Mouse (Mus musculus): ENCODE data around the gene Rnf24. TPM values are rescaled to one million over a fixed set of nuclear protein-coding genes. Genes with fewer than 3 reads are reported as not detected.
"Not testable (repeated sequence)": the region's sequence is repeated elsewhere in the genome, so short reads cannot be mapped to it uniquely, and the experiment has no call there.

Rnf24 gene
- total RNA-seq, 4 experiments from 2014 or later: 26.5 to 30.2 (median 28.2) TPM

DNA sequence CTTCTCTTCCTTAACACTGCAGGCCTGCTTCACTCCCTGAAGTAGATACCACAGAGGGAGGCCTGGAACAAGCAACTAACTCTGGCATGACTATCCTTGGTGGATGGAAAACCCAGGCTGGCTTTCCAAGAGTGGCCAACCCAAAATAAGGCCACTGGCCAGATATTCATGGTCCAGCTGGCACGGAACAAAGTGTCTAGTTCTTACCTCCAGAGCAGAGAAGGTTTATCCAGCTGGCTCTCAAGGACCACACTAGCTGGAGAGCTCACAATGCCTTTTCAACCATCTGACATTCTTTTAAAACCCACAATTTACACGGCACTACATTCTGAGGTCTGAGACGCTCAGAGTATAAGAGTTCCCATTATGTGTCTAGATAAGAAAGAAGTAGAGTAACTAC lies 8.2 kb downstream of the Rnf24 start:
- DNase-seq (ENCODE audit: low spot score in 2 of 2): peak; percentile 47 to 48

DNA sequence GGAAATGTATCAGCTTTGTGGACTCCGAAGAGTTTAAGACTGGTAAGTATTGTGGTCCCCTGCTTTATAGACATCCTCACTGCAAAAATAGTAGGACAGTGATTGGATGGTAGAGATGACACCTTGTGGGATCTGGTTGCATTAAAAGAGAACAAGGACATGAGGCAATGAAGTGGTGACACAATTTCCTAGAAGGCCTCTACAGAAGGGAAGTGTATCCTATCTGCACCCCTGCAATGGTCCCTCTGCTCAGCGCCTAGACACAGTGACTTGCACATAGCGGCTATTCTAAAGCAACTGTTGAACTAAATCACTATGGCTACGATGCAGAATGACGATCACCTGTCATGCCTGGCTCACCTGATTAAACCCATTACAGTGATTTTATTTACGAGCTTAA lies 15.1 kb downstream of the Rnf24 start:
- no peak for DNase-seq (ENCODE audit: low spot score in 2 of 2)

DNA sequence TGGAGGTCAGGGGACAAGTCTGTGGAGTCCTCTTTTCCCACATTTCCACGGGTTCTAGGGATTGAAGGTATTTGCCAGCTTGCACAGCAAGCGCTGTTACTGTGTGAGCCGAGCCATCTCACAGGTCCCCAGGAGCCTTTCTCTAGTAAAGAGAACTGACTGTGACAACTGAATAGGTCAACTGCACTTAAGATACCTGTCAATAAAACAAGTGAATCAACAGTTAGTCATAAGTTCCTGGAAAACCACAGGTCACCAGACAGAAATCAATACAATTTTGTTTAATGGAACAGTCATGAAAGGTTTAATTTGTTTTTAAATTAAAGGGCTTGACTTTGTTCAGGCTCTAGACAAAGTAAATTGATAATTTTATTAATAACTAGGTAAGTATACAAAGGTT lies 22.1 kb downstream of the Rnf24 start:
- no peak for DNase-seq (ENCODE audit: low spot score in 2 of 2)

DNA sequence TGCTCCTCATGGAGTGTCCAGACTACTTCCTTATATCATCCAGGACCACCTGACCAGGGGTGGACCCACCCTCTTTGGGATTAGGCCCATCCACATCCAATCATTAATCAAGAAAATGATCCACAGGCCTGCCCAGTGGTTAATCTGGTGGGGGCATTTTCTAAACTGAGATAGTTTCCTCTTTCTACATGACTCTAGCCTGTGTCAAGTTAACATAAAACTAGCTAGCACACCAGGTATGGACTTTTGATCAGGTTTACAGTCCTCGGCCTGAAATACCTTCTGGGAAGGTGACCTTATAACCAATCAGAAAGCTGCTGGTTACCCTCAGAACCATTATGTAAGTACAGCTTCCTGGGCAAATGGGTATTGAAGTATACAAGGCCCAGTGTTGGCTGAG lies 23.7 kb downstream of the Rnf24 start:
- no peak for DNase-seq (ENCODE audit: low spot score in 2 of 2)

DNA sequence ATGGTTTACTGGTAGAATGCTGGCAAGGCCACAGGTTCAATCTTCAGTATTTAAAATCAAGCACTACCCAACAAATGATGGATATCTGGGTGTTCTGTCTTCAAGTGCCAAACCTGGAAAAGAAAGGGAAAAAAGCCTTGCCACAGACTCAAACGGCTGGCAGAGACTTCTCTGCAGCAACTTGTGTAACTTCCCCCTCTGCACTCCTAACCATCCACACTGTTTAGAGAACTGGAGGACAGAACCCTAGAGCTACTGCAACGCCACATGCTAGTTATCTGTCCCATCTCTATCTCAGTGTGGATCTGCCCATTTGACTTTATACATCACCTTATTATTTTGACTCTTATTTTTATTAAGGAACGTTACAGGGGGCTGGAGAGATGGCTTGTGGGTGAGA lies 26.6 kb downstream of the Rnf24 start:
- no peak for DNase-seq (ENCODE audit: low spot score in 2 of 2)

DNA sequence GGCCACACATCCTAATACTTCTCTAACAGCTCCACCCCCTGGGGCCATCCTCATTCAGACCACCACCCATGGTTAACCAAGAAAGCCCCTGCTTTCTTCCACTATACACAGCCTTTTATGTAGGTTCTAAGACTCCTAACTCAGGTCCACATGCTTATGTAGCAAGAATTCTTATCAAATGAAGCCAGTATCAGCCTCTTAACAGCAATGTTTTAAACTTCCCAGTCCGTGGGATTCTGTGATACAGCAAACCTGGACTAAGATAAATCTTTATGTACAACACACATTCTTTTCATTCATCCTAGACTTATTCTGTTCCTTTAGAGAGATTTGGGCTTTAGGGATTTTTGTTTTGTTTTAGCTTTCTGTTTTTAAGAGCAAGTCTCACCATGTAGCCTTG lies 29.0 kb downstream of the Rnf24 start:
- DNase-seq (ENCODE audit: low spot score in 2 of 2): no peak

DNA sequence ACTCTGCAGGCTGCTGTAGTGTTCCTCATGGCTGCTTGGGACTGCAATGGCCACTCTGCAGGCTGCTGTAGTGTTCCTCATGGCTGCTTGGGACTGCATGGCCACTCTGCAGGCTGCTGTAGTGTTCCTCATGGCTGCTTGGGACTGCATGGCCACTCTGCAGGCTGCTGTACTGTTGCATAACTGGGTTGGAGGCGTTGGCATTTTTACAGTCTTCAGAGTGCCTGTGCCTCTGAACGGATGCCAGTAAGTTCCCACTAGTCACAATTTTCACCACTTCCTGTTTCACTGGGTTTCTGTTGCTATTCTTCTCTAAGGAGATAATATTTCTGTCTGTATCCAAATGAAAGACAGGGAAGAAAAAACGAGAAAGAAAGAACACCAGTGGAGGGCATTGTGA lies 31.5 kb downstream of the Rnf24 start:
- peak in 1 of 2 experiments; percentile 50 for DNase-seq (ENCODE audit: low spot score in 2 of 2)

DNA sequence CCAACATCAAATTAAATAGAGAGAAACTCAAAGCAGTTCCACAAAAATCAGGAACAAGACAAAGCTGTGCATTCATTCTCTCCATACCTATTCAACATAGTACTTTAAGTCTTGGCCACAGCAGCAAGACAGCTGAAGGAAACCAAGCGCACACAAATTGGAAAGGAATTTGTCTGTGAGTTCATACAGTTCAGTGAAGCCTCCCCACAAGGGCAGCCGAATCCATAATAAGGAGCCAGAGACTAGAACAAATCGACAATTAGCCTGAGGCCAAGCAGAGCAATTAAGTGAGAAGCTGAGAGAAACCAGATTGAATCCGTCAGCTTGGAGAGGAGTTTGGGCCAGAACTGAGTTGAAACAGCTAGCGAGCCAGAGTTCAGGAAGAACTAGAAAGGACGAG lies 33.3 kb downstream of the Rnf24 start:
- no peak for DNase-seq (ENCODE audit: low spot score in 2 of 2)

DNA sequence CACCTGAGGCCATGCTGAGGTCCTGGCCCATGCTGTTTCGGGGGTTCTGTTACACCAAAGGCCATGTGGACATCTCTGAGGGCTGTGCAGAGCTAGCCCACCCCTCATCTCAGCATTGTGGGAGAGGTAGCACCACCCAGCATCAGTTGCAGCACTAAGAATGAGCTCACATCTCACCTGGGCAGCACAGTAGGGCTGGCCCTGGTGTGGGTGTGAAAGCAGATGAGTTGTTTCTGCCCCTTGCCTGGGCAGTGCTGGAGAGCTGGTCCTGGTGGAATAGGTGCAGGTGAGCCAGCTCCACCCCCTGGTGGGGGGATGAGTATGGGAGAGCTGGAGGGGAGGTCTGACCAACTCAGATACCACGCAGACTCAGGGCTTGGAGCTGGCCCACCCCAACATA lies 36.5 kb downstream of the Rnf24 start:
- DNase-seq (ENCODE audit: low spot score in 2 of 2): no peak

DNA sequence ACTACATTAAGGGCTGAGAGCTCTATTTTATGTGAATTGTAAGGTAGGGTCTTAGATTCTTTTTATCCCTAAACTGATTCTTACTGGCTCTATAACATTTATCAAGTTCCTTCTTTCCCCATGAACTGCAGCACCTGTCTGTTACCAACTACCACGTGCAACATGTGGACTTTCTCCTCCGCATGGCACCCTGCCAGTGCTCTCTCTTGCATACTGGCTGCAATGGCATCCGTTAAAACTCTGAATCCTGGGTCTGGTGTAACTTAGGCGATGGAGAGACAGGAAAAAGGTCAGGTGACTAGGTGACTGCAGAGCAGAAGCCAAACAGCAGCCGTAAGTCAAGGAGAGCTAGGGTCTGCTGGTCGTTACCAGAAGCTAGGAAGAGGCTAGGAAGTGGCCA lies 43.4 kb downstream of the Rnf24 start:
- DNase-seq (ENCODE audit: low spot score in 2 of 2): no peak

DNA sequence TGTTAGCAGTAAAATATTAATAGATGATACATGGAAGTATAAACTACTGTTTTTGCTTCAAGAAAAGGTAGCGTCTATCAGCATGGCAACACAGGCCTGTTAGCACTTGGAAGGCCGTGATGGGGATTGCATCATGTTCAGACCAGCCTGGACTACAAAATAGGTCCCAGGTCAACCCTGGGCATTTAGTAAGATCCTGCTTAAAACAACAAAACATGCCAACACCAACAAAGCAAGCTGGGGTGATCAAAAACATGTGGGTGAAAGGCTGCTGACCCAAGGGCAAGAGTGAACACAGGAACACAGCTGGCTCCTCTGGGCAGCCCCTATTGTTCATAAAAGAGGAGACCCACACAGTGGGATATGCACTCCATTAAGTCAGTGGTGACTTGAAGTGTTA lies 44.9 kb downstream of the Rnf24 start:
- DNase-seq (ENCODE audit: low spot score in 2 of 2): no peak

DNA sequence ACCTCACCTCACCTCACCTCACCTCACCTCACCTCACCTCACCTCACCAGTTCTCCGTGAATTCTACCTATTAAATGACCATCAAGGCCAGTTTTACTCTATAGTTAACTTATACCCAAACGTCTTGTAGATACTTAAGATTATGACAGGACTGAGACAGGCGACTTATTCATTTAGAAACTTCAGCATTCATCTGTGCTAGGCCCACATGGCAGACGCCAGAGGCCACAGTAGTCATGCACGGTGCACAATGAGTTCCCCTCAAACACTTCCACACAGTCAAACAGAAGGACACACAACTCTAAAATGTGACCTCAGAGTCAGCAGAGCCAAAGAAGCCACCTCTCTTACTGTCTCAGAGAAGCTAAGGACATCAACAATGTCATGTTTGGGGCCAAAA lies 45.3 kb downstream of the Rnf24 start:
- no peak for DNase-seq (ENCODE audit: low spot score in 2 of 2)

DNA sequence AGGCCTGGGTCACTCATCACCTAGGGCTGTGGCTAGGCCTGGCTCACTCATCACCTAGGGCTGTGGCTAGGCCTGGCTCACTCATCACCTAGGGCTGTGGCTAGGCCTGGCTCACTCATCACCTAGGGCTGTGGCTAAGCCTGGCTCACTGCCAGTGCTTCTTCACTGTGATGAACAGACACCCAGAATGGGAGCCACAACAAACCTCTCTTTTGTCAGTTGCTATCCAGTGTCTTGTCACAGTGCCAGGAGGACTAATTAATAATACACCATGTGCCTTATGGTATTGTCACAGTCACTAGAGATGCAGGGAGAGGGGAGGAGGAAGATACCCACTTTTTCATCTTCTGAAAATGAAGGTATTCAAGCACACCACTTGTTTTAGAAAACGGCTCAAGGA lies 47.5 kb downstream of the Rnf24 start:
- DNase-seq (ENCODE audit: low spot score in 2 of 2): peak in 1 of 2 experiments; percentile 38

DNA sequence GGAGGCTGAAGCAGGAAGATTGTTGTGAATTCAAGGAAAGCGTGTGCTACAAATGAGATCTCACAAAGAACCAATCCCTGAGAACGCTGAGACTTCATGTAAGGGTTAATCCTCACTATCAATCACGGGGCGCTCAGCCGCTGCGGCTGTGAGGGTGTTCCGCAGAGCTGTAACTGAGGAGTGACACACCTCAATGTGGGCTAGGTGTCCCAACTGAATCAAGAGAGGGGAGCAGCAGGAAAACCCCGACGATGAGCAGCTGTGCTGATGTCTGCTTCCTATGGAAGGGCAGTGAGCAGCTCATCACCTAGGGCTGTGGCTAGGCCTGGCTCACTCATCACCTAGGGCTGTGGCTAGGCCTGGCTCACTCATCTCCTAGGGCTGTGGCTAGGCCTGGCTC lies 48.2 kb downstream of the Rnf24 start:
- no peak for DNase-seq (ENCODE audit: low spot score in 2 of 2)

DNA sequence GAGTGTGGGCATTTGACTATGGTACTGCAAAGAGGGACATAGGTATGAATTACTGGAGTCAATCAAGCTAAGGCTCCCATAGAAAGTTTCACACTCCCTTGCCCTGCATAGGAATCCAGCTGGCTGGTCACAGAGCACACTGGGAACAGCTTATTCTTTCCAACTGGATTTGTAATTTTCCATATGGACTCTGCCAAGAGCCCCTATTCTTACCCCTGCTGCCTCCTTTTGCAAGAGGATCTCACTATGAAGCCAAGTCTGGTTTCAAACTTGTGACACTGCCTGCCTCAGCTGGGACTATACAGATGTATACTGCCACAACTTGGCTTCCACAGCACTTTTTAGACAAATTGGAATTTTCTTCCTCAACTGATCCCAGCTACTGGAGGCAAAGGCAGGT lies 51.1 kb downstream of the Rnf24 start:
- no peak for DNase-seq (ENCODE audit: low spot score in 2 of 2)

DNA sequence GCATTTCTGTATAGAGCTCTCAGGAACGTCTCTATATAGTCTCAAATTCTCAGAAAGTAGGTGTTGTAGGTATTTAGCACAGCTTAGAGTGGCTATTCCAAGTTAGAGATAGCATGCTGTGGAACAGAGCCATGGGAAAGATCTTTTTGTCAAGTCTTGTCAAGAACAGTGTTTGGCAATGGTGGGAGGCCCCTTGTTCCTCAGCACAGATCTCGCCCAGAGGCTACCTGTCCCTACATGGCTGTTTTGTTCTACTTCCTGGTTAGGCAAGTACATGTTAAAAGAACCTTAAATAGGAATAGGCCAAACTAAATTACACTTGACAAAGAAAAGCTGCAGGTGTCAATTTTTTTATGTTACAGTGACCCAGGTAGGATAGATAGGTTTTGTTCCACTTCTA lies 52.2 kb downstream of the Rnf24 start:
- DNase-seq (ENCODE audit: low spot score in 2 of 2): no peak

DNA sequence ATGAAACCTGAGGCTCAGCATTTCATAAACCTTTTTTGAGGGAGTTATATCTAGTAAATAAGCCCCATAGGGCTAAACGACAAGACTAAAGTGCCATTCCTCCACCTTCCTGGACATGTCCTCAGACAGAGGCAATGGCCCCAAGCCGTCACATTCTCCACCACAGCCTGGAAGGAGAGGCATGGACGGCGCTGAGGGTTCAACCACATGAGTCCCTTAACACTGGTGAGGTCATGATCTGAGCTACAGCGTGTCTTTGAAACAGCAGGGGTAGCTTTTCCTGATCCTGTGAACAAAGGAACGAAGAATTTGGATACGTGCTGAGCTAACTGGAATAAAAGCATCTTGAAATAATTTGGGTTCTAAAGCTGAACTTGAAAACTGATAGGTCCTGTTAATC lies 54.0 kb downstream of the Rnf24 start:
- not testable (repeated sequence) for DNase-seq (ENCODE audit: low spot score in 2 of 2)

DNA sequence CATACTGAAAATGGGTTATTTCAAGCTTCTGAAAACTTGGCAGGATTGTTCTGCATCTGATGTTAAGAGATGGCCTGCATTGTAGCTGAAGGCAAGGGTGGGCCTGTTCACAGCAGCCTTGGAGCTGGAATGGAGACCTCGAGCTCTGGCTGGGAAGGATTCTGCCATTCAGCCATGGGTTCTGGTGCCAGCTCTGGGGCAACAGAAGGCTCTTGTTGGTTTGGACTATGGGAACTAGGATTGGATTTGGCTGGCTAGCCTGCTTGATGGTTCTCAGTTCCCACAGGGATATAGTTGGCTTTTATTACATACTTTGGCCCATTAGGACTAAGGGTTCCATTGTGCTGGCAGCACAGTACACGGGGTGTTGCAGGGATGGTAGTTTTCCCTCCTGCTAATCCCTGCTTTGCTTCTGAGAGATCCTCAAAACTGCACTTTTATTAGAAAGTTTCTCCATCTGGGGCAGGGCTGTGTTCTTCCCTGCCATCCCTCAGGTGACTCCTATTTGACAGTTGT lies 55.9 kb downstream of the Rnf24 start:
- peak; percentile 36 to 42 for DNase-seq (ENCODE audit: low spot score in 2 of 2)

DNA sequence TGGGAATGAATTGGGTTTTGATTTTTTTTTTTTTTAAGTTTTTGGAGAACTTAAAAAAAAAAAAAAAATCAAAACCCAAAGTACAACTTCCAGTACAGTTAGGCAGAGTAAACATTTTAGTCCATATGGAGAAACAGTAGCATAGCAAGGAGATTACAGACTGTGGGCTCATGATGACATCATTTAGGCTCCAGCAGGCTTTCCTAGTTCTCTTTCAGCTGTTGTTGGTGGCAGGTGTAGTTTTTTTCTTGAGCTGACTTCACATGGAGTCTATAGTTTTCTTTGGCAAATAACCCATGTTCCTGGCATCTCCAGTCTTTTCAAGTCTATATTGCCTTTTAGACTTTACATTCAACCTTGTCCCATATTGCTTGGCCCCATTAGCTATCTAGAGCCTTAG lies 62.0 kb downstream of the Rnf24 start:
- no peak for DNase-seq (ENCODE audit: low spot score in 2 of 2)

DNA sequence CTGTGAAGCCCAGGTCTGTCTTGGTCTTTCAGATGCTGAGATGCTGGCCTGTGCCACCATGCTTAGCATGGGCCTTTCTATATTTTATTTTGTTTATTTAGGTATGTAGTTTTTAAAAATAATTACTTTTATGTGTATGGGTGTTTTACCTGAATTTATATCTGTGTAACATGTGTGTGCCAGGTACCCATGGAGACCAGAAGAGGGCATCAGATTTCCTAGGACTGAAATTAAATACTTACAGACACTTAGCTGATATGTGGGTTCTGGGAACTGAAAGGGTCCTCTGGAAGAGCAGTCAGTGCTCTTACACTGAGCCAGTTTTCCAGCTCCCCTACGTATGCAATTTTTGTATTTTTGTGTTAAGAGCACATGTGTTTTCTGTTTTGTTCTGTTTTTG lies 66.4 kb downstream of the Rnf24 start:
- no peak for DNase-seq (ENCODE audit: low spot score in 2 of 2)

DNA sequence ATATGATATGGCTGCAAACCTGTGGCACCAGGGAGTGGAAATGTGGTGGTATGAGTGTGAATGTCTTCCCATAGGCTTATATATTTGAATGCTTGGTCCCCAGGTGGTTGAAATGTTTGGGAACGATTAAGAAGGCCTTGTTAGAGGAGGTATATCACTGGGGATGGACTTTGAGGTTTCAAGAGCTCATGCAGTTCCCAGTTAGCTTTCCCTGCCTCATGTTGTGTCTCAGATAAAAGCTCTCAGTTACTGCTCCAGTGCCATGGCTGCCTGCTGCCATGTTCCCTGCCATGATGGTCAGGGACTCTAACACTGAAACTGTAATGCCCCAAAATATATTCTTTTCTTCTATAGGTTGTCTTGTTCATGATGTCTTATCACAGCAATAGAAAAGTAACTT lies 71.1 kb downstream of the Rnf24 start:
- no peak for DNase-seq (ENCODE audit: low spot score in 2 of 2)

DNA sequence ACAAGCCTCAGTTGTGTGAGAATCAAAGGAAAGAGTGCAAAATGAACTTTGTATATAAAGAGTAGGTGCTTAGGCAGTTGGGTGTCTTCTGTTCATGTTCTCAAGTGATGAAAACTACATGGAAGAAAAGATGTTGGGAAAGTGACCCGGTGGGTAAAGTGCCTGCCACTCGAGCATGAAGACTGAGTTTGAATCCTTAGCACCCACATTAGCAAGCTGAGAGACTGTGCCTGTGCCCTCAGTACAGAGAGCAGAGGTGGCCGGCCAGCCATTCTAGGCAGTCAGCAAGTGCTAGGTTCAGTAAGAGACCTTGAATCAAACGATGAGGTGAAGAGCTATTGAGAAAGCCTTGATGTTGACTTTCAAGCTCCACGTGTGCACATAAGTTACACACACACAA lies 76.0 kb downstream of the Rnf24 start:
- no peak for DNase-seq (ENCODE audit: low spot score in 2 of 2)

DNA sequence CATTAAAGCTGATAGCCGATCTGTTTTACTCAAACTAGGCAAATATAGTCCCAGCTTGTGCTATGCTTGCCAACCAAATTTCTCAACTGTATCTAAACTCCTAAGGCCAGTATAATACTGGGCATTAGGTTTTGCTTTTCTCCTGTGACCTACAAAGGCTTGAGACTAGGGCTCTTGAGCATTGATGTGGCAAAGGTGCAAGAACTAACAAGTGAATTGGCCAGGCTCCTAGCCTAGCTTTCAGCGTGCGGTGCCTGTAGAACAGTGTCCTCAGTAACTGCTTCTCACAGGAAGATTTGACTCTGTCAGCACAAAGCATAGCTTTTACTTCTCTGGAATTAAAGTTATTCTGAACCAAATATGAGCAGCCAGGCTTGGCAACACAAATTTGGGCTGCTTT lies 77.2 kb downstream of the Rnf24 start:
- DNase-seq (ENCODE audit: low spot score in 2 of 2): no peak

DNA sequence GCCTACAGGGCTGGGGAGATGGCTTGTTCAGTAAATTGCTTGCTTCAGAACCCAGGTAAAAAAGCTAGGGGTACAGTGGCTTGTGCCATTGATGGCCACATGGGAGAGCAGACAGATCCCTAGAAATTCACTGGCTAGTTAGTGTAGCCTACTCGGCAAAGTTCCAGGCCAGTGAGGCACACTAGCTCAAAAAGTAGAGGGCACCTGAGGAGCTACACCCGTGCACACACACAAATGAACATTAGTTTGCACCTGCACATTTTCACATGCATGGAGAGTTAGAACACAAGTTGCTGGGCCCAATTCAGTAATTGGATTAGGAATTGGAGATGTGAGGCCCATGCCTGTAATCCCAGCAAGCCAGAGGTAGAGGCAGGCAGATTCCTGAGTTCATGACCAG lies 87.6 kb downstream of the Rnf24 start:
- no peak for DNase-seq (ENCODE audit: low spot score in 2 of 2)
